Mouse (Mus musculus) ES-E14 (cell line): ENCODE data around the gene Macrod2.

Experiments used
- CHD2 ChIP-seq: IDR thresholded peaks from 2 replicates; pipeline ENCODE4 v1.6.1; 2014; ENCODE audit warnings: mild to moderate bottlenecking, low read depth, low read length, inconsistent platforms
- ZNF384 ChIP-seq: IDR thresholded peaks from 2 replicates; pipeline ENCODE4 v1.6.1; 2012; ENCODE audit warnings: low read depth, low read length, inconsistent platforms

DNA sequence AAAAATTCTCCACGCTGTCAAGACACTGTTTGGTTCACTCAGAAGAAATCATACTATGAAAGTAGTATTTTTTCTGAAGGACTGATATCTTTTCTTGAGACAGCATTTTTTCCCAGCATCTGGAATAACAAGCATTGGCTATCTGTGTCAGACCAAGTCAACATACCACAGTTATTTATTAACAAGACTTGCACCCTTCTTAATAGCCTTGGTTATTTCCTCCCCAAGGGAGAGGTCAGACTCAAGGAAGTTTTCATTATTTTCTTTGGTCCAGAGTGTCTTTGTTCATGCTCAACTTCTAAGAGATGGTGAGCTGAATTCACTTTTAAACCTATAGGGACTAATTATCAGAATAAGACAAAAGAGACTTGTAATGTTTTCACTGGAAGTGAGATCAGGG, 728.8 kb downstream of the Macrod2 start:
- TF ChIP-seq CHD2 (no peak), ZNF384 (no peak)
